Mouse (Mus musculus): ENCODE results near the gene Dync1li1.

DNA sequence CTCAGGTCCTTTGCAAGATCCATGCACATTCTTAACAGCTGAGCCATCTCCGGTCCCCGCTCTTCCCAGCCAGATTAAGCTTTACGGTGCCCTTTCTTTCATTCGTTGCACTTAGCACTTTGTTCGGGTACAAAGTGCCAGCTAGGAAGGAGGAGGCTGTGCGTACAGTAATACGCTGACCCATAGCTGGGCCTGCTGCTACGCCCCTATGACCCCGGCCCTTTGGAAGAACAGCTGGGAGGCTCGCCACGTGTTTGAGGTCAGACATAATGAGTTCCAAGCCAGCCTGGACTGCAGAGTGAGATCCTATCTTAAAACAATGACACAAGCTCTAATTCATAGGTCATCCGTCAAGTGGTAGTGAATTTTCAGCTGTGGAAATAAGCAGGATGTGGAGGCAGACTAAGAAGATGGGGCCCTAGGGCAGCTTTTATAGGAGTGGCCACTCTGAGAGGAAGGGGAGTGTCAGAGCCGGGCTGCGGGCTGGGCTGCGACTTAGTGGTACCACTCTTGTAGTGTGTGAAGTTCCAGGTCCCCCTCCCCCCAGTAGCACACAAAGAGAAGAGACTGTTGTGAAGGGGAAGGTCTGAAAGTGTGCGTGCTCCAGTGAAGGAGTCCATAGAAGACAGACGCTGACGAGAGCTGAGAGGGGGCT lies 28.2 kb downstream of the Dync1li1 start:
- no peak for TF ChIP-seq CTCF (IDR thresholded peaks at IDR 0.05 in 2 of 3, conservative IDR thresholded peaks at IDR 0.05 in 1 of 3; ENCODE audit: control insufficient read depth in 1 of 3, insufficient read depth in 1 of 3, low read depth in 2 of 3, low read length in 3 of 3, poor library complexity in 1 of 3, severe bottlenecking in 1 of 3)
- TF ChIP-seq SIN3A (IDR thresholded peaks at IDR 0.05; ENCODE audit: low read length), result no peak
- TF ChIP-seq POLR2A (IDR thresholded peaks at IDR 0.05; ENCODE audit: control insufficient read depth in 1 of 2, insufficient read depth in 1 of 2, low read depth in 1 of 2, low read length in 2 of 2, poor library complexity in 1 of 2), result no peak
- TF ChIP-seq GABPA (IDR thresholded peaks at IDR 0.05; ENCODE audit: low read depth, low read length), result no peak
- no peak for TF ChIP-seq SMC3 (IDR thresholded peaks at IDR 0.05; ENCODE audit: low read depth, low read length)
- TF ChIP-seq ZKSCAN1 (IDR thresholded peaks at IDR 0.05; ENCODE audit: low read depth, low read length), result no peak
- no peak for TF ChIP-seq NELFE (IDR thresholded peaks at IDR 0.05; ENCODE audit: low read depth, low read length)
- no peak for TF ChIP-seq RAD21 (IDR thresholded peaks at IDR 0.05; ENCODE audit: low read depth, low read length)
- no peak for TF ChIP-seq EP300 (IDR thresholded peaks at IDR 0.05; ENCODE audit: low read depth in 1 of 2, low read length in 2 of 2)
- no peak for TF ChIP-seq TAL1 (IDR thresholded peaks at IDR 0.05; ENCODE audit: low read length)
- no peak for TF ChIP-seq ZNF384 (IDR thresholded peaks at IDR 0.05; ENCODE audit: low read depth, low read length)
- no peak for TF ChIP-seq E2F4 (IDR thresholded peaks at IDR 0.05; ENCODE audit: borderline replicate concordance, low read depth, low read length)

Measured in MEL (cell line).